Mouse (Mus musculus): Measurements from ENCODE around the gene Kctd14.
"Not testable (repeated sequence)": the region's sequence is repeated elsewhere in the genome, so short reads cannot be mapped to it uniquely, and the experiment has no call there.

DNA sequence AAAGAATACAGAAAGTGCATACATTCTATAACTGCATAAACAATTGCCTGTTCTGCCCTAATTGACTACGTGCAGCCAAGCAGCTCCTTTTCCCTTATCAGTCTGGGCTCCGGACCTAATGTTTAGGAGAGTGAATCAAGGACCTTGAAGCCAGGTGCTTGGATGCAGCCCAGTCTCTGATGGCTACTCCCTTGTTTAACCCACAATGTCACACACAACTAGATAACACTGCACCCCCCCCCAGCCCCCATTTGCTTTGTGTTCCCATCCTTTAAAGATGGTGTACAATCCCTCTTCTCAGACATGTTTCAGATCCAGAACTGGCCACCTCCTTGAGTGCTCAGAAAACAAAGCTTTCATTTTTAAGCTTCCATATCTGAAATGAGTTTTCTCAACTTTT is at the start of gene Kctd14:
- not testable (repeated sequence) for TF ChIP-seq MAX (IDR thresholded peaks at IDR 0.05; ENCODE audit: low read depth); CEBPB (IDR thresholded peaks at IDR 0.05; ENCODE audit: insufficient read depth, poor library complexity, severe bottlenecking); POLR2A (IDR thresholded peaks at IDR 0.05; ENCODE audit: insufficient read length, low read depth)

Measured in myocyte (in vitro differentiated cells).